Mouse (Mus musculus) brown adipose tissue, adult 24 weeks (tissue): ENCODE data around the gene Stk10. TPM values are rescaled to one million over a fixed set of nuclear protein-coding genes. Genes with fewer than 3 reads are reported as not detected.

Experiments used
- H3K27ac ChIP-seq: fragments of 200-500 bp; replicated peaks from 2 replicates; pipeline ENCODE4 v1.5.1; 2012; ENCODE audit warnings: low read depth, mild to moderate bottlenecking, low read length
- H3K4me1 ChIP-seq: fragments of 200-500 bp; 2 replicates; pipeline ENCODE4 v1.6.1; 2012; ENCODE audit warnings: low read length, mixed read lengths; ENCODE audit not compliant: control insufficient read depth, insufficient read depth, insufficient read length
- H3K4me3 ChIP-seq: fragments of 200-500 bp; 2 replicates; pipeline ENCODE4 v1.5.1; 2012; ENCODE audit warnings: low read depth, mild to moderate bottlenecking, low read length, moderate library complexity; ENCODE audit not compliant: insufficient read depth
- polyA plus RNA-seq: library from polyadenylated mRNA; stranded (reverse); fragments of >200 nt; gene quantifications from 2 replicates; pipeline ENCODE4 v1.2.4, GENCODE M21; 2012; ENCODE audit not compliant: missing spikeins, insufficient read depth, insufficient read length

Stk10 gene
- polyA plus RNA-seq, 1 experiment: 4.3 TPM

DNA sequence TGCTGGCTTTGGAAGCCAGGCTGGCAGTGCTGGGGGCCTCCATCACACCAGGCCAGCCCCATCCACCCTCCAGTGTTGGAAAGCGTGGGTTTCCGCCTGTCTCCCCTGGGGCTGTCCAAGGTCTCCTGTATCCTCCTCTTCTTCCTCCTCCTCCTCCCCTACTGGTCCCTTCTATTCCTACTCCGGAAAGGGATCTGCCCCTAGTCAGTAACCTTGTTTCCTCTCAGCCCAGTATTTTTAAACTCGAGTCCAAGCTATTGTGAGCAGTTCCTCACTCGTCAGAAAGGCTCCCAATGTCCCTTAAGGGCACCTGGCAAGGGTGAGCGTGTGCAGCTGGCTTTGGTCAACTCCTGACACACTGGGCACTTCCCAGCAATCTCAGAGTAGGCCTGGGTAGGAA lies 5.3 kb downstream of the Stk10 start:
- Histone ChIP-seq H3K27ac (peak overlapping the region; percentile 76), H3K4me1 (peaks cover 58% of the 10 kb centered on the region)

GRCm38 (mm10) chr11:32538846-32539245 lies 5.7 kb downstream of the Stk10 start:
- peak overlapping the region; percentile 76 for H3K27ac ChIP-seq
- H3K4me3 ChIP-seq: no peak overlapping the region
- H3K4me1 ChIP-seq: peaks cover 59% of the 10 kb centered on the region

More for the DNA sequence above, 5.3 kb downstream of the Stk10 start:
- H3K4me3 ChIP-seq: no peak overlapping the region

GRCm38 (mm10) chr11:32539717-32540116 lies 6.6 kb downstream of the Stk10 start:
- no peak overlapping the region for H3K4me3 ChIP-seq
- H3K4me1 ChIP-seq: peaks cover 57% of the 10 kb centered on the region
- no peak overlapping the region for H3K27ac ChIP-seq

DNA sequence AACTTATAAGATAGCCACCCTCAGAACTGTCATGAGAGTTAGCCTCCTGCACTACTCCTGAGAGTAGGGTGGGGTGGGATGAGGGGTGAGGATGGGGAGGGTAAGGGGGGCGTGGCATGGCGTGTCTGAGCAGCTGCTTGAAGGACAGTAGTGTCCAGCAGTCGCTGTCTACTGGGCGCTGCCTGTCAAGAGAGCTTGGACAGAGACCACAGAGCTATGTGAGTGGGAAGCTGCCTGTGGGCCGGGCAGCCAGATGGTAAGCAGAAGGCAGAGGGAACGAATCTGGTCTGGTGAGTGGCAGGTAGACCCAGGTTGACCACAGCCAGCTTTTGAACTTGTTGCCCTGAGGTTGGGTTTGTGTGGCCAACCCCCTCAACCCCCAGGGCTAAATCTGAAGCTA lies 7.4 kb downstream of the Stk10 start:
- 0 out of 2 replicates have a peak overlapping the region, but pooled peaks have one; percentile 5 for H3K27ac ChIP-seq
- H3K4me1 ChIP-seq: peaks cover 54% of the 10 kb centered on the region
- H3K4me3 ChIP-seq: no peak overlapping the region

GRCm38 (mm10) chr11:32542181-32542580 lies 9.1 kb downstream of the Stk10 start:
- peaks cover 54% of the 10 kb centered on the region for H3K4me1 ChIP-seq
- no peak overlapping the region for H3K4me3 ChIP-seq
- H3K27ac ChIP-seq: peak overlapping the region; percentile 69

- Histone ChIP-seq H3K4me3 (no peak overlapping the region), H3K27ac (peak overlapping the region; percentile 69), H3K4me1 (peaks cover 60% of the 10 kb centered on the region)
Observed at GRCm38 (mm10) chr11:32542687-32543411, 9.7 kb downstream of the Stk10 start.

DNA sequence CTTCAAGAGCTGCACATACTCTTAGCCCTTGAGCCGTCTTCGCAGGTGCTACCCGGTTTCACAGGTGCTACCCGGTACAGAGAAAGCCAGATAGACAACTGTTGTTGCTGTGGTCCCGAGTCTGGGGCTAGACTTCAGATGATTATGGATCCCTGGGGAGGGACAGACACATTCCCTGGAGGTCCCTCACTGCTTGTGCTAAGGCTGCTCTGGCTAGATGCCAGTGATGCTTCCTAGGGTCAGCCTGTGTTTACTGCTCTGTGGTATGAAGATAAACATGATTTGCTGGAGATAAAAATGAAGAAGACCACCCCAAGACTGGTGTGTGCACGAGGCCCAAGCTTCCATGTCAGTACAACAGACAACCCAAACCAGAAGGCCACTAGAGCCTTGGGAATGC lies 10.9 kb downstream of the Stk10 start:
- H3K4me1 ChIP-seq: peaks cover 54% of the 10 kb centered on the region
- H3K27ac ChIP-seq: no peak overlapping the region
- no peak overlapping the region for H3K4me3 ChIP-seq

DNA sequence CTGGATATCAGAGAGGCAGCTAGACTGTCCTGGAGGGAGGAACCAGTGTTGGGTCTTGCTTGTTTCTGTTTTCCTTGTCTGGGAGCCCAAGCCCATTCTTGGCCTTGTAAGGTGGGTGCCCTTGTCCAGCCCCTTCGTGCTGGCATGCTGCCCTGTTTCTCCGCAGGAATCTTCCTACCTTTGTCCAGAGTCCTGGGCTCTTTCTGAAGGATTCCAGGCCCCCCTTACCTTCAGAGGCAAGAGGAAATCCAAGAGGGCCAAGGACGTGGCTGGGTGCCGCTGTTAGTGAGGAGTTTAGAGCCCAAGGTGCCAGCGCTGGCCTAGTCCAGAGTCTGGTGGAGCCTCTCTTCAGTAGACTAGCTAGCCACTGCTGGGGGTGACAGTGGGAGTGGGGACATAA lies 11.4 kb downstream of the Stk10 start:
- Histone ChIP-seq H3K27ac (no peak overlapping the region), H3K4me3 (no peak overlapping the region), H3K4me1 (peaks cover 55% of the 10 kb centered on the region)

DNA sequence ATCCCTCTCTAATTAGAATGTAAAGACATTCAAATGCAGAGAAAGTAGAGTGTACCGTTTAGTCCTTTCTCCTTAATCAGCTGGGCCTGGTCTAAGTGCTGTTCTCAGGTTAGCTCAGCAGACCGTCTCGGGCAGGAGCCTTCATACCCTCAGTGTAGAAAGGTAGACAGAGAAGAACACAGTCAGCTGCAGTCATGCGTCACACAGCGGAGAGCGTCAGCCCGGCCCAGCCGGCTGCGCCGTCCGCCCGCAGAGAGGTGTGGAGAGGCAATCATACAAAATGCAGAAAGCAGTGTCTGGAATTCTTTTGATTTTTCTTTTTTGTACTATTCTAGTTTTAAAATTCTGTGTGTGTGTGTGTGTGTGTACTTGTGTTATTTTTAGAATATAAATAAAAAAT lies 12.5 kb downstream of the Stk10 start:
- Histone ChIP-seq H3K4me3 (no peak overlapping the region), H3K27ac (no peak overlapping the region), H3K4me1 (peaks cover 54% of the 10 kb centered on the region)

GRCm38 (mm10) chr11:32546483-32546882 lies 13.4 kb downstream of the Stk10 start:
- H3K27ac ChIP-seq: peak overlapping the region; percentile 1; the same call in 1 of the 2 replicates
- no peak overlapping the region for H3K4me3 ChIP-seq
- peaks cover 57% of the 10 kb centered on the region for H3K4me1 ChIP-seq

DNA sequence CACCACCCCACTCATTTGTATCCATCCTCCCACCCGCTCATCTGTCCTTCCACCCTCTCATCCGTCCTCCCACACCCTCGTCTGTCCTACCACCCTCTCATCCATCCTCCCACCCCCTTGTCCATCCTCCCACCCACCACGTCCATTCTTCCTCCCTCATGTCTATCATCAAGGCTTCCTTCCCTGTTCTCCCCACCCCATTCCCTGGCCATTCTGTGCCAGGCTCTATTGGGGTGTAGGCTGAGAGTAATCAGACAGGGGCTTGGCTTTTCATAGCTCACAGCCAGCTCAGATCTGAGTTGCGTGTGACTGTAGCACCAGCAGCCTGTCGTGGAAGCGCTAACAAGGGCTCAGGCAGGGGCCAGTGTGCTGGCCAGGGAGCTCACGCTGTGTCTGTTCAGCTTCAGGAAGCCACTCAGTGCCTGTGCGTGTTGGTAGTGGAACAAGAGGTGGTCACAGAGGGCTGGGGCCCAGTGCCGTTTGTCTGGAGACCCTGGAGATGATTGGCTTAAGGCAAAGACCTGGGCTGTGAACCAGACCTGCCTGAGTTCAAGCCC lies 14.4 kb downstream of the Stk10 start:
- H3K4me3 ChIP-seq: no peak overlapping the region
- H3K27ac ChIP-seq: peak overlapping the region; percentile 38
- peaks cover 59% of the 10 kb centered on the region for H3K4me1 ChIP-seq

DNA sequence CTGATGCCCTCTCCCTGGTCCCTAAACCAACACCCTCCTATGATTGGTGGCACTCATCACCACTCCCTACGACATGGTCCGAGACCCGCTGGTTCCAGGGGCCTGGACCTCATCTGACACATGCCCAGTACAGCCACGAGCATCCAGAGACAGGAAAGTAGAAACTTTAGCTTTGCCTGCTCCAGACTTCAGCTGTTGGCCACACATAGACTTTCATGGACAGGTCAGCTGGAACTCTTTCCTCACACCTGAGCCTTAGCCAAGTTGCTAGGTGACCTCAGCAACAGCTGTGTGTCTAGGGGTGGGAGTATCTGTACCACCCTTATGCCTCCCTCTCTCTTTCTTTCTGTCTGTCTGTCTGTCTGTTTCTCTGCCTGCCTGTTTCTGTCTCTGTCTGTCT lies 15.1 kb downstream of the Stk10 start:
- H3K27ac ChIP-seq: peak overlapping the region; percentile 38; the same call in 1 of the 2 replicates
- peaks cover 60% of the 10 kb centered on the region for H3K4me1 ChIP-seq
- H3K4me3 ChIP-seq: no peak overlapping the region

DNA sequence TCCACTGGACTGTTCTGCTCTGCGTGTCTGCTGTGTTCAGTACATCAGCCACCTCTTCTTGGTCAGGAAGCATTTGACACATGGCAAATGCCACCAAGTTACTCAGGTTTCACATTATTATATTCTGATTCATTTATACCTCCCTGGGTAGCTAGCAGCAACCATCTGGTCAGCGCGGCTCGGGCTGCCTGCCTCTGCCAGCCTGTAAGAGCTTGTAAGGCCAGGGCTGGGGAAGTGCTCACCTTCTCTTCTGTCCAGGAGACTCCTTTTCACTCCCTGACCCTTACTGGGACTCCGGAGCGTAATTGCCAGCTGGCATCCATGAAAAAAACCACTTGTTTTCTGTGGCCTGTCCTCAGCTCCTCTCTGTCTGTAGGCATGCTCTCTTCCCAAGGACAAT lies 16.1 kb downstream of the Stk10 start:
- H3K4me1 ChIP-seq: peaks cover 68% of the 10 kb centered on the region
- peak overlapping the region; percentile 57 for H3K27ac ChIP-seq
- no peak overlapping the region for H3K4me3 ChIP-seq

DNA sequence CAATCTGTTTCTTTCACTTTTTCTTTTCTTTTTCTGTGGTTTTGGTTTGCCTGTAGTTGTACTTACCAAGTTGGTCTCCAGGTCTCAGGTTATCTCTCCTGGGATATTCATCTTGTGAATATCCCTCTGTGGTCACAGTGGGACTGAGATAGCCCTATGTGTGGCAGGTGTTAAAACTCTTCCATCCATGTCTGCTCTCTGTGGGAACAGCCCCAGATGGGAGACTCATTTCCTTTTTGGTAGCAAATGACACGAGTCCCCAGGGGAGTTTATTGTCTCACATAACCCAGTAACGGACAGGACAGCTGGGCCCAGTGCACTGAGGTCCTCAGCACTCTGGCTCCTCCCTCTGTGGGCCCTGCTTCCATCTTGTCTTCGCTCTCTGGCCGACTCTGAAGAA lies 17.0 kb downstream of the Stk10 start:
- peak overlapping the region; percentile 80 for H3K27ac ChIP-seq
- H3K4me3 ChIP-seq: no peak overlapping the region
- H3K4me1 ChIP-seq: peaks cover 76% of the 10 kb centered on the region

GRCm38 (mm10) chr11:32551056-32551455 lies 18.0 kb downstream of the Stk10 start:
- Histone ChIP-seq H3K4me3 (no peak overlapping the region), H3K4me1 (peaks cover 79% of the 10 kb centered on the region), H3K27ac (0 out of 2 replicates have a peak overlapping the region, but pooled peaks have one; percentile 4)
